Mouse (Mus musculus) liver, embryonic 12.5 days (tissue): ENCODE results near the gene Prame. TPM values are rescaled to one million over a fixed set of nuclear protein-coding genes. Genes with fewer than 3 reads are reported as not detected.
"Not testable (repeated sequence)": the region's sequence is repeated elsewhere in the genome, so short reads cannot be mapped to it uniquely, and the experiment has no call there.

Experiments
- ATAC-seq: fragments of 200-750 bp; cut with Nextera tagmentation; 2 replicates; pipeline ENCODE4 v1.8.0; 2017; ENCODE audit warnings: moderate number of reproducible peaks, mild to moderate bottlenecking, moderate library complexity
- H3K27ac ChIP-seq: fragments of 300-500 bp; sonication (generic); 2 replicates; pipeline ENCODE4 v1.5.1; 2016; ENCODE audit warnings: mild to moderate bottlenecking
- H3K27me3 ChIP-seq: fragments of 300-500 bp; sonication (generic); replicated peaks from 2 replicates; pipeline ENCODE4 v1.6.1; 2016; ENCODE audit warnings: mild to moderate bottlenecking, moderate library complexity
- H3K36me3 ChIP-seq: fragments of 300-500 bp; sonication (generic); 2 replicates; pipeline ENCODE4 v1.6.1; 2016; ENCODE audit warnings: mild to moderate bottlenecking, moderate library complexity
- H3K4me1 ChIP-seq: fragments of 300-500 bp; sonication (generic); 2 replicates; pipeline ENCODE4 v1.6.1; 2016
- H3K4me2 ChIP-seq: fragments of 300-500 bp; sonication (generic); 2 replicates; pipeline ENCODE4 v1.6.1; 2016; ENCODE audit warnings: mild to moderate bottlenecking, moderate library complexity
- H3K4me3 ChIP-seq: fragments of 300-500 bp; sonication (generic); 2 replicates; pipeline ENCODE4 v1.5.1; 2016; ENCODE audit warnings: mild to moderate bottlenecking, moderate library complexity
- H3K9ac ChIP-seq: fragments of 300-500 bp; sonication (generic); 2 replicates; pipeline ENCODE4 v1.6.1; 2016; ENCODE audit warnings: mild to moderate bottlenecking, moderate library complexity
- H3K9me3 ChIP-seq: fragments of 300-500 bp; sonication (generic); replicated peaks from 2 replicates; pipeline ENCODE4 v1.6.1; 2016; ENCODE audit warnings: mild to moderate bottlenecking, moderate library complexity
- WGBS: fragments of 180-500 bp; shearing (Covaris S2); methylation state at CpG from one replicate; pipeline ENCODE4 v1.1.7; 2016; ENCODE audit not compliant: insufficient replicate concordance; 5-methylcytosine and 5-hydroxymethylcytosine counted together
- polyA plus RNA-seq: library from polyadenylated mRNA; unstranded; fragments of >200 nt; fragmentation: Nextera tagmentation; extraction: Ambion mirVana; gene quantifications from 2 replicates; pipeline ENCODE4 v1.2.1, GENCODE M21; 2016

Gene Prame
- polyA plus RNA-seq: not detected in 2 replicates

GRCm38 (mm10) chrX:135627605-135628004 is at the start of gene Prame:
Prame (minus strand) TSS chrX:135627705.
- no peak within 1 kb of the TSS for H3K9ac ChIP-seq
- WGBS: 73% methylated on average over 11 of the region's 11 CpGs

GRCm38 (mm10) chrX:135652173-135652772 is 24.8 kb upstream of the Prame start:
- Histone ChIP-seq H3K36me3 (no peaks in the 10 kb centered on the region), H3K27ac (no peak overlapping the region), H3K9ac (no peak overlapping the region), H3K4me1 (no peaks in the 10 kb centered on the region), H3K9me3 (no peaks in the 10 kb centered on the region), H3K4me3 (no peak overlapping the region), H3K4me2 (no peak overlapping the region), H3K27me3 (no peaks in the 10 kb centered on the region)
- WGBS: 44% methylated on average over 9 of the region's 9 CpGs
- no peak for ATAC-seq

More at GRCm38 (mm10) chrX:135627605-135628004, at the start of gene Prame:
- no peak for ATAC-seq
- H3K27me3 ChIP-seq: no peaks in the 10 kb centered on the region
- H3K4me2 ChIP-seq: no peak within 1 kb of the TSS
- H3K36me3 ChIP-seq: no peaks in the 10 kb centered on the region
- no peak within 1 kb of the TSS for H3K27ac ChIP-seq
- H3K4me1 ChIP-seq: no peaks in the 10 kb centered on the region
- no peak within 1 kb of the TSS for H3K4me3 ChIP-seq
- H3K9me3 ChIP-seq: no peaks in the 10 kb centered on the region

GRCm38 (mm10) chrX:135601298-135602029 is 26.0 kb downstream of the Prame start:
- not testable (repeated sequence) for H3K9me3 ChIP-seq, H3K27me3 ChIP-seq, ATAC-seq, H3K4me2 ChIP-seq, H3K4me3 ChIP-seq, H3K9ac ChIP-seq, H3K36me3 ChIP-seq, H3K4me1 ChIP-seq, H3K27ac ChIP-seq
- 62% methylated on average over 3 of the region's 3 CpGs for WGBS

GRCm38 (mm10) chrX:135598677-135599076 is 28.8 kb downstream of the Prame start, which contains the start of gene Nxf7:
Nxf7 (minus strand) TSS chrX:135598777.
- no peak within 1 kb of the TSS for H3K9ac ChIP-seq
- 0 out of 2 replicates have a peak, but pooled peaks cover 9% of the 10 kb centered on the region for H3K9me3 ChIP-seq
- WGBS: 52% methylated on average over 2 of the region's 2 CpGs
- no peak within 1 kb of the TSS for H3K4me3 ChIP-seq
- no peak within 1 kb of the TSS for H3K27ac ChIP-seq
- no peak for ATAC-seq
- no peaks in the 10 kb centered on the region for H3K36me3 ChIP-seq
- H3K27me3 ChIP-seq: no peaks in the 10 kb centered on the region
- H3K4me1 ChIP-seq: no peaks in the 10 kb centered on the region
- no peak within 1 kb of the TSS for H3K4me2 ChIP-seq

GRCm38 (mm10) chrX:135598096-135598495 is 29.4 kb downstream of the Prame start:
- no peaks in the 10 kb centered on the region for H3K27me3 ChIP-seq
- no peak overlapping the region for H3K9ac ChIP-seq
- WGBS: 58% methylated on average over 13 of the region's 13 CpGs
- no peak overlapping the region for H3K27ac ChIP-seq
- ATAC-seq: no peak
- H3K4me3 ChIP-seq: no peak overlapping the region
- H3K4me1 ChIP-seq: no peaks in the 10 kb centered on the region
- H3K36me3 ChIP-seq: no peaks in the 10 kb centered on the region
- H3K4me2 ChIP-seq: no peak overlapping the region
- H3K9me3 ChIP-seq: 0 out of 2 replicates have a peak, but pooled peaks cover 9% of the 10 kb centered on the region

- Histone ChIP-seq H3K4me2 (no peak overlapping the region), H3K27me3 (no peaks in the 10 kb centered on the region), H3K27ac (no peak overlapping the region), H3K4me3 (no peak overlapping the region), H3K9ac (no peak overlapping the region), H3K9me3 (no peaks in the 10 kb centered on the region), H3K36me3 (no peaks in the 10 kb centered on the region), H3K4me1 (peaks cover 3% of the 10 kb centered on the region; the same call in 1 of the 2 replicates)
- WGBS: 52% methylated on average over 1 of the region's 1 CpGs
- no peak for ATAC-seq
Measured at GRCm38 (mm10) chrX:135576412-135576811, 51.1 kb downstream of the Prame start.

- not testable (repeated sequence) for H3K36me3 ChIP-seq, H3K4me3 ChIP-seq, H3K9ac ChIP-seq, H3K4me1 ChIP-seq, H3K27me3 ChIP-seq, H3K27ac ChIP-seq, H3K9me3 ChIP-seq
- ATAC-seq: peak; percentile 78
- peak overlapping the region; percentile 34 for H3K4me2 ChIP-seq
- WGBS: 31% methylated on average over 9 of the region's 9 CpGs
Measured at GRCm38 (mm10) chrX:135574958-135575628, 52.4 kb downstream of the Prame start.

GRCm38 (mm10) chrX:135574261-135574957 is 53.1 kb downstream of the Prame start:
- H3K9ac ChIP-seq, H3K27ac ChIP-seq, H3K4me1 ChIP-seq, H3K9me3 ChIP-seq, H3K36me3 ChIP-seq, H3K4me3 ChIP-seq, H3K27me3 ChIP-seq: not testable (repeated sequence)
- 16% methylated on average over 8 of the region's 8 CpGs for WGBS
- ATAC-seq: peak; percentile 49
- H3K4me2 ChIP-seq: peak overlapping the region; percentile 34

GRCm38 (mm10) chrX:135569467-135569866 is 58.0 kb downstream of the Prame start:
- H3K4me2 ChIP-seq, ATAC-seq, H3K9me3 ChIP-seq, H3K4me1 ChIP-seq, H3K9ac ChIP-seq, H3K4me3 ChIP-seq, H3K36me3 ChIP-seq, H3K27ac ChIP-seq, H3K27me3 ChIP-seq: not testable (repeated sequence)
- WGBS: 0% methylated on average over 1 of the region's 2 CpGs

- not testable (repeated sequence) for H3K9me3 ChIP-seq, H3K36me3 ChIP-seq, H3K9ac ChIP-seq, H3K4me3 ChIP-seq, H3K27ac ChIP-seq, ATAC-seq, H3K27me3 ChIP-seq, H3K4me1 ChIP-seq, H3K4me2 ChIP-seq
- WGBS: 34% methylated on average over 4 of the region's 4 CpGs
Measured at GRCm38 (mm10) chrX:135564934-135565333, 62.6 kb downstream of the Prame start.
